Mouse (Mus musculus): Measurements from ENCODE around the gene Pgp. TPM values are rescaled to one million over a fixed set of nuclear protein-coding genes. Genes with fewer than 3 reads are reported as not detected.
A peak's percentile ranks its signal among the peaks of the same experiment; 100 is the strongest.

Gene Pgp
- total RNA-seq, 2 experiments from 2014 or later: 65.8 to 69.6 TPM

- intact Hi-C loops (cut with DNase I): no loop called here
- no peak overlapping the region for H3K4me3 ChIP-seq
- no peak for DNase-seq (ENCODE audit: extremely low spot score in 1 of 2, low spot score in 2 of 2)
- peak overlapping the region; percentile 37; the same call in 1 of the 2 replicates for H3K27ac ChIP-seq
- TF ChIP-seq CTCF (IDR thresholded peaks at IDR 0.05): no peak
These were observed 37.7 kb downstream of the Pgp start for GRCm38 (mm10) chr17:24507806-24508460.

GRCm38 (mm10) chr17:24513609-24514008 lies 43.4 kb downstream of the Pgp start:
- intact Hi-C loops (cut with DNase I): no loop called here
- DNase-seq (ENCODE audit: extremely low spot score in 1 of 2, low spot score in 2 of 2): peak; percentile 65 to 79
- TF ChIP-seq CTCF (IDR thresholded peaks at IDR 0.05): peak; percentile 84
- H3K27ac ChIP-seq: no peak overlapping the region; the same call in 1 of the 2 replicates
- no peak overlapping the region for H3K4me3 ChIP-seq

- DNase-seq (ENCODE audit: extremely low spot score in 1 of 2, low spot score in 2 of 2): peak in 1 of 2 experiments; percentile 22
- no peak for TF ChIP-seq CTCF (IDR thresholded peaks at IDR 0.05)
- intact Hi-C loops (cut with DNase I): no loop called here
- Histone ChIP-seq H3K4me3 (no peak overlapping the region), H3K27ac (peak overlapping the region; percentile 15; the same call in 1 of the 2 replicates)
These were observed 44.4 kb downstream of the Pgp start for GRCm38 (mm10) chr17:24514270-24515257.

GRCm38 (mm10) chr17:24520450-24520849 lies 50.3 kb downstream of the Pgp start:
- intact Hi-C loops (cut with DNase I): no loop called here
- no peak overlapping the region for H3K27ac ChIP-seq
- TF ChIP-seq CTCF (IDR thresholded peaks at IDR 0.05): no peak
- H3K4me3 ChIP-seq: no peak overlapping the region
- no peak for DNase-seq (ENCODE audit: extremely low spot score in 1 of 2, low spot score in 2 of 2)

Other genes starting within 250 kb of the Pgp start
- gene Tedc2, start 249.5 kb upstream of the Pgp start, total RNA-seq (2021): 10 to 100 TPM; 10.8 to 11.0 TPM
- gene Ccnf, start 218.9 kb upstream of the Pgp start, total RNA-seq (2021): 1 to 10 TPM; 7.9 to 8.8 TPM
- 1 to 10 TPM; 1.3 to 1.7 TPM for gene Abca17, start 119.3 kb upstream of the Pgp start, total RNA-seq (2021)
- gene Abca3, start 118.4 kb upstream of the Pgp start, total RNA-seq (2021): 10 to 100 TPM; 76.7 to 78.5 TPM
- 100 to 1,000 TPM; 131 to 142 TPM for gene Rnps1, start 55.8 kb upstream of the Pgp start, total RNA-seq (2021)
- gene Eci1, start 43.8 kb upstream of the Pgp start, total RNA-seq (2021): 10 to 100 TPM; 24.4 to 26.2 TPM
- 10 to 100 TPM in 1 of 2 experiments, 1 to 10 TPM in 1; 6.8 to 14.8 TPM for gene Dnase1l2, start 27.3 kb upstream of the Pgp start, total RNA-seq (2021)
- 10 to 100 TPM; 37.7 to 41.7 TPM for gene E4f1, start 79 bp upstream of the Pgp start, total RNA-seq (2021)
- 1 to 10 TPM; 1.7 to 1.9 TPM for gene Bricd5, start 3.5 kb downstream of the Pgp start, total RNA-seq (2021)
- 10 to 100 TPM; 34.5 to 37.1 TPM for gene Mlst8, start 8.7 kb downstream of the Pgp start, total RNA-seq (2021)
- gene Caskin1, start 18.2 kb downstream of the Pgp start, total RNA-seq (2021): 100 to 1,000 TPM; 134 to 144 TPM
- 10 to 100 TPM; 81.3 to 85.3 TPM for gene Traf7, start 57.5 kb downstream of the Pgp start, total RNA-seq (2021)
- gene Rab26, start 63.8 kb downstream of the Pgp start, total RNA-seq (2021): 10 to 100 TPM; 53.6 to 54.1 TPM
- 10 to 100 TPM; 89.1 to 97.5 TPM for gene Pkd1, start 79.4 kb downstream of the Pgp start, total RNA-seq (2021)
- gene Tsc2, start 162.2 kb downstream of the Pgp start, total RNA-seq (2021): 100 to 1,000 TPM; 140 to 159 TPM
- gene Nthl1, start 162.3 kb downstream of the Pgp start, total RNA-seq (2021): 1 to 10 TPM; 5.5 to 5.7 TPM
- 10 to 100 TPM; 50.2 to 51.0 TPM for gene Slc9a3r2, start 179.9 kb downstream of the Pgp start, total RNA-seq (2021)
- 1 to 10 TPM in 1 of 2 experiments, under 1 TPM in 1; 0.58 to 1.4 TPM for gene Npw, start 188.1 kb downstream of the Pgp start, total RNA-seq (2021)
- 10 to 100 TPM; 41.6 to 49.0 TPM for gene Zfp598, start 199.3 kb downstream of the Pgp start, total RNA-seq (2021)
- 100 to 1,000 TPM; 177 to 188 TPM for gene Syngr3, start 219.6 kb downstream of the Pgp start, total RNA-seq (2021)
- gene Gfer, start 225.8 kb downstream of the Pgp start, total RNA-seq (2021): 10 to 100 TPM; 20.0 to 23.2 TPM
- 1 to 10 TPM; 3.2 to 3.9 TPM for gene Noxo1, start 225.8 kb downstream of the Pgp start, total RNA-seq (2021)
- 10 to 100 TPM; 24.7 to 26.4 TPM for gene Tbl3, start 237.3 kb downstream of the Pgp start, total RNA-seq (2021)
- 1 to 10 TPM in 1 of 2 experiments, not detected in 1; 1.1 TPM for gene Rnf151, start 247.7 kb downstream of the Pgp start, total RNA-seq (2021)
- gene Rps2, start 247.7 kb downstream of the Pgp start, total RNA-seq (2021): 100 to 1,000 TPM; 284 to 288 TPM

Measured in left cerebral cortex, adult 2 months (tissue).